Mouse (Mus musculus) bone marrow, adult 2 months (tissue): ENCODE measurements around the gene Tom1l2.

ENCODE experiments used
- CTCF ChIP-seq: fragments of 200-500 bp; IDR thresholded peaks from 2 replicates; pipeline ENCODE4 v1.5.1; 2011; ENCODE audit warnings: low read length, control low read depth; ENCODE audit not compliant: control insufficient read depth, insufficient read depth
- POLR2A ChIP-seq: fragments of 200-500 bp; IDR thresholded peaks from 2 replicates; pipeline ENCODE4 v1.6.1; 2011; ENCODE audit warnings: low read depth, mild to moderate bottlenecking, control low read depth, low read length, borderline replicate concordance; ENCODE audit not compliant: control insufficient read depth

DNA sequence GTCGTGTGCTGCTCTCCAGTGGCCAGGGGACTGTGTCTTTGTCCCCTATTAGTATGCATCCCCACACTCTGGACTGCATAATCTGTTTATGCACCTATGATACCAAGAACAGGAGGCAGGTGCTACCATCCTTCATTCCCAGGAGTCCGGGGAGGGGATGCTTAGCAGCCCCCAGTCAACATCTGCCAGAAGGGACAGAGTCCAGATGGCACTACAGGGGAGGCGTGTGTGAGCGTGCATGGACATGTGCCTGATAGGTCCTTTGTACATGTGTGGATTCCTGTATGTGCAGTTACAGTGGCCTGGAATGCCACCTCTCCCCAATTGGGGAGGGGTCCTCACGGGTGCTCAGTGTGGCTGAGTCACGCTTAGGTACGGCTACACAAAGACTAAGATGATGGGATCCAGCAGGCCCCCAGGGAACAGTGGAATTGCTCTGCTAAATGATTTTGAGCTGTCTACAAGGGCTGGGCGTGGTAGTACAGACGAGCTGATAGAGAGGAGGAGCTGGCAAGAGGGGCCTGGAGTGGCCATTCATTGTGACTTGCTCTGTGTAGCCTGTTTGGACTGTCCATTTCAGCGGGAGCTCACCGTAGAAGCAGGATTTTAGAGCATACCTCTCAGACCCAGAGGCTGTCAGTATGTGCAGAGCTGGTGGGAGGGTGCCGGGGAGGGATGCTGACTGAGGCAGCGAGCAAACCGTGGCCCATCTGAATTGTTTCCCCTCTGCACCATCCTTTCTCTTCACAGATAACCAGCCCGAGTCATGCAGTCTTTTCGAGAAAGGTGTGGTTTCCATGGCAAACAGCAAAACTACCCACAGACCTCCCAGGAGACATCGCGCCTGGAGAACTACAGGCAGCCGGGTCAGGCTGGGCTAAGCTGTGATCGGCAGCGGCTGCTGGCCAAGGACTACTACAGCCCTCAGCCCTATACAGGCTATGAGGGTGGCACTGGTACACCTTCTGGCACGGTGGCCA is 168.1 kb downstream of the Tom1l2 start:
- no peak for TF ChIP-seq CTCF
- no peak for TF ChIP-seq POLR2A
